Mouse (Mus musculus) E14TG2a.4 (cell line): Measurements from ENCODE around the gene Trmo.

ENCODE experiments used
- CTCF ChIP-seq: conservative IDR thresholded peaks from 2 replicates; pipeline ENCODE4 v1.5.1; 2014; ENCODE audit warnings: low read length
- POU5F1 ChIP-seq: IDR thresholded peaks from 2 replicates; pipeline ENCODE4 v1.6.1; 2014; ENCODE audit warnings: low read length, borderline replicate concordance

GRCm38 (mm10) chr4:46369070-46369469, 20.2 kb downstream of the Trmo start:
- peak; percentile 95 for TF ChIP-seq CTCF
- TF ChIP-seq POU5F1: no peak
